Mouse (Mus musculus): ENCODE results near the gene Khdc1a. TPM values are rescaled to one million over a fixed set of nuclear protein-coding genes. Genes with fewer than 3 reads are reported as not detected.

Khdc1a gene
- polyA plus RNA-seq, 3 experiments from 2014 or later: 0.71 to 1.9 TPM; not detected in 1

Other genes with a start within 250 kb of the Khdc1a start
- 1 to 10 TPM; 3.5 to 4.6 (median 4.0) TPM for gene Tmem14a, start 131.1 kb upstream of the Khdc1a start, polyA plus RNA-seq (2017; shearing (Covaris generic))
- 1 to 10 TPM; 1.7 to 2.9 (median 2.7) TPM for gene Gsta3, start 109.1 kb upstream of the Khdc1a start, polyA plus RNA-seq (2017; shearing (Covaris generic))
- gene Khdc1c, start 18.7 kb downstream of the Khdc1a start, polyA plus RNA-seq (2017; shearing (Covaris generic)): not detected
- gene Khdc1b, start 33.9 kb downstream of the Khdc1a start, polyA plus RNA-seq (2017; shearing (Covaris generic)): under 1 TPM in 1 of 3 experiments, not detected in 2; 0.21 TPM